Mouse (Mus musculus): ENCODE data around the gene Gnpnat1.
A peak's percentile ranks its signal among the peaks of the same experiment; 100 is the strongest.
"Not testable (repeated sequence)": the region's sequence is repeated elsewhere in the genome, so short reads cannot be mapped to it uniquely, and the experiment has no call there.

Gnpnat1 gene

GRCm38 (mm10) chr14:45404813-45405212, at the start of gene Gnpnat1:
Gene Gnpnat1 (minus strand): TSS chr14:45404913.
- not testable (repeated sequence) for DNase-seq

DNA sequence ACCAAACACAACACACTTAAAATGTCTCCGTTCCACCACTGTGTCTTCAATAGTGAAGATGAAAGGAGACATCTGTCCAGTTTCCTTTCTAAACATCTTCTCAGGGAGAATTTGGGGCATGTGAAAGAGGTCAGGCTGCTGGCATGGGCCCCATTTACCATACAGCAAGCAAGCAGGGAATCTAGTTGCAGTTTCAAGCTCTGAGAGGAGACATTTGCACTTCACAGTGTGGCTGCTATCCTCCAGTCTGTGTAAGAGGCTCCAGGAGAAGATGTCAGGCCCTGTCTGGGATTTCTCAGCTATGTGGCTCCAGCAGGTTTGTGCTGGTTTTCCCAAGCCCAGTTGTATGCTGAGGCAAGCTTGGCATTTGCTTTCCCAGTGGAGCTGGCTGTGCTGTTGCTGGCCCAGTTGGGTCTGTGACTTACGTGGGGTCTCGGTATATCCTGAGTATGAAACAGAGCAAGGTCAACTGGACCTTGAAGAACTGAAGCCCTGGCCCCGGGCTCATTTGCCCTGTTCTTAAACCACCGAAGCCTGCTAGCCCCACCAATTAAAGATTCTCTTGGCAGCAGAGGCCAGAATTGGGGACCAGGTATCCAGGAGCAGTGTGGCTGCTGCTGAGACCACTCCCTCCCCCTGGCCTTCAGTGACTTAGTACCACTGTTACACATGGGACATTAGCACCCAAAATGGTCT, 49.0 kb upstream of the Gnpnat1 start:
- DNase-seq = peak in 1 of 2 experiments; percentile 14

DNA sequence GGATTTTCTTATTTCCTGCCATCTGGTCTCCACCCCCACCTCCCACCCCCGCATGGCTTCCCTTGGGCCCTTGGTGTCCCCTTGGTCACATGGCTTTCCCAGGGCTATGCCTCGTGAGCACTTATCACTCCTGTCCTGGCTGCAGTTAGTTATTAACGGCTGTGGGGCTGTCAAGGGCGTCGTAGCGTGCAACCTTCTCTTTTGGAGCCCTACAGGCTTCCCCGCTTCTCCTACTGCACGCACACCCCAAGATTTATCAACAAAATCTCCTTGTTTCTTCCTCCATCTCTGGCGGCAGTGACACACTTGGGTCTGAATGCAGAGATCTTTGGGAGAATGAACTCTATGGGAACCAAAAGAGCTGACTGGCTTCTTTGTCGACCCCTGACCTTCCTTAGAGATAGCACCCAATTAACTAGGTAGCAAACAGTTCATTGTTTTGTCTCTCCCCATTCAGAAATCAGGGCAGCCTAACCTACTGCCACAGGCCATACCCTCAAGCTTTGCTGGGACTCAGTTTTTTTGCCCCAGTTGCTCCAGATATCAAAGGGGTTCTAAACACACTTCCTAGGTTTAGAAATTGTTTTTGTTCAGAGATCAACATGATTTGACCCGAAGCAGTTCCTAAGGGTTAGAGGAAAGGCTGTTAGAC, 48.3 kb upstream of the Gnpnat1 start:
- peak in 1 of 2 experiments; percentile 33 for DNase-seq

DNA sequence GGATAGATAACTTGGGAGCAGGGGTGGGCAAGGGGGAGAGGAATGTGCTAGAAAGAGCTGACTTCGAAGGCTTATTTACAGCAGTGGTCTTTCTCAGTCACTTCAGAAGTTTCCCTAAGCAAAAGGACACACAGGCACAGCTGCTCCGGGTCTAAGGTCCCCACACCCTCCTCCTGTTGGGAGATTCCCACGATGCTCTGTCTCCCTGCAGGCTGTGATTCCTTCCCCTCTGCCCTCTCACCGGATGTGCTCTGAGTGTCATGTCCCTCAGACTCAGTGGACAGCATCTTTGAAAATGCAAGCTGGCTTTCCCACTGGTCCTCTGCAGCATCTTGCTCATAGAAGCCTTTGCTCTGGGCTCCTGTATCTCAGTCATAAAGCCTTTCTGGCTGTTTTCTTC, 47.4 kb upstream of the Gnpnat1 start:
- DNase-seq = no peak

DNA sequence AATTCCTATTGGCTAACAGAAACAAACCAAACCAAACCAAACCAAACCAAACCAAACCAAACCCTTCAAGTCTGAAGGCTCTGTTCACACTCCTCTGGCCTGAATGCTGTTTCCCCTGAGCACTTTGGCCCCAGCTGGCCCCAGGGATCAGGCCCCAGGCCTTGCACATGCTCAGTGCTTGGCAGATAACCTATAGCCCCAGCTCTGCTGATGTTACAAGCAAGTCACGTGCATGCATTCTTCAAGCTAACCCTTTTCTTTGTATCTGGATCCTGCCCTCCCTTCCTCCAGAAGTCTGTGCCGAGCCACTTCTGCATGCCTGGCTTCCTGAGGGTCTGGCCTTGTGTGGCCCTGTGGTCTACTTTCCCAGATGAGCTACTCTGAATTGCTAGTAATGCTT, 46.4 kb upstream of the Gnpnat1 start:
- DNase-seq = no peak

DNA sequence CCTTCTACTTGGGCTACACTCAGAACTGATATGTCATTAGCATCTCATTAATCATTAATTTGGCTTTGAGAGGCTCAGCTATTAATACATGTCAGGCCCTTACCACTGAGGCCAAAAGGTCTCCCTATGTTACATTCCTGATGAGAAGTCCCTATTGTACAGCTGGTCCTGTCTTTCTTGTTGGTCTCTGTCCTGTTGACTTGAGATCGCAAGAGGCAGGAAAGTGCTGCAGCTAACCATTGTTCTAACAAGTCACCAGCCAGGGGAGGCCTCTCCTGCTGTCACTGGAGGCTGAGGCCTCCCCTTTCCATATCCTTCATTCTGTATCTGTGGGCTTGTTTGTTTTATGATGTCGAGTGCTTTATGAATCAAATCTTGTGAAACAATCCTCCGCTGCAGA, 42.1 kb upstream of the Gnpnat1 start:
- no peak for DNase-seq

DNA sequence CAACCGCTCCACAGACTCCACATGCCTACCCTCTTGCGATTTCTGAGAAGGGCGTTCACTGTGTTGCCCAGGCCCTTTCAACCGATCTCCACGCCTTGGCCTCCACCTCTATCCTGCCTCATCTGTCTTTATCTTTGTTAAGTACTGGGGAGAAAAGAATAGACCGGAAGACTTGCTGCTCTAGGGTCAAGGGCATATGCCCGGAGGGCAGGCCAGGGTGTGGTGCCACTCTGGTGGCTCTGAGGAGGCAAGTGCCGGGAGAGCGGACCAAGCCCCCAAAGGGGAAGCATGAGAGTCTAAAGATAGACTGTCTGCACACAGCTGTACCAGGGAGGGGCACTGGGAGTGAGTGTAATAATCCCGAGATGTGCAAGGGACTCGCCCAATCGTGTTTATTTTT, 40.7 kb upstream of the Gnpnat1 start:
- no peak for DNase-seq

DNA sequence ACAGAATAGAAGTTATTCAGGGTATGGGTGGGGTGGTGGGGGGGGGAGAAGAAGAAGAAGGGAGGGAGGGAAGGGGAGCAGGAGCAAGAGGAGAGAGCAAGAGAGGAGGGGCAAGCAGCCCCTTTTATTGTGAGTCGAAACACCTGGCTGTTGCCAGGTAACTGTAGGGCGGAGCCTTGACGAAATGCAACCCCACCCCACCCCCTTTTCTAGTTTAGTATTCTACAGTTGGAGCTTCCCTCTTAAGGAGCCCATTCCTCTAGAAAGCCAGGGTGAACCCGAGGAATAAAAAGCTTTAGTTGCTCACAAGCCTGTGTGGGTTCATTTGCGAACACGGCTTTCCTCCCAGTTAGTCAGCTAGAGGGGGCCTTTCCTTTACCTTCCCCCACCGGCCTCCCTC, 40.2 kb upstream of the Gnpnat1 start:
- no peak for DNase-seq

DNA sequence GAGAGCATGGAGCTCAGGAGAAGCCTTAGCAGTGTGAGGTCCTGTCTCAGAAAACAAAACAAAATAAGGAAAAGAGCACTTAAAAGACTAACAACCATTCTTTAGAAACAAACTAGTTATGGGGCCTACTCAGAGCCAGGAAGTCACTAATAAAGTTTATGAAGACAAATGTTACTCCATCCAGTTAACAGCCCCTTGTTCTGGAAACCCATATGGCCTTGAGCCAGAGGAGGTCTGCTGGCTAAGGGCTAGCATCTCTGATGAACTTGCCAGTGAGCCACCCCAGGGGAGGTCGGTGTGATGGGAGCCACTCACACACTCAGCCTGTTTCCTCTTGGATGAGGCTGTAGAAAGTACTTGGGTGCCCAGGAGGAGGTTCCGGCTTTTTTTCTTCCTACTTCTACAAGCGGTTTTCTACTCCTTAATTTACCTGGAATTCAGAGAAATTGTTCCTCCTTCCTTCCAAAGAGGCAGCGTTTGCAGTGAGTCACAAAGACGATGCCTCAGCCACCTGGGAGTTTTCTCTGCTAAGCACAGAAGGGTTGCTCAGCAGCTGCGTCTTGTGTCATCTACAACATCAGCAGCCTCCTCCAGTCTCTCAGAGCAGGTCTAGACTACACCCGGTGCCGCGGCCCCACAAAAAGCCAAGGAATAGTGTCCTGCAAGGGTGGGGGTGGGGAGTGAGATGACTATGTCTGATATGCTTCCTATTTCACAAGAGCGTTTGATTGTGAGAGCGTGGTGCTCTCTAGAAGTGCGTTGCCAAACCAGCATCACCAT, 38.3 kb upstream of the Gnpnat1 start:
- no peak for DNase-seq

DNA sequence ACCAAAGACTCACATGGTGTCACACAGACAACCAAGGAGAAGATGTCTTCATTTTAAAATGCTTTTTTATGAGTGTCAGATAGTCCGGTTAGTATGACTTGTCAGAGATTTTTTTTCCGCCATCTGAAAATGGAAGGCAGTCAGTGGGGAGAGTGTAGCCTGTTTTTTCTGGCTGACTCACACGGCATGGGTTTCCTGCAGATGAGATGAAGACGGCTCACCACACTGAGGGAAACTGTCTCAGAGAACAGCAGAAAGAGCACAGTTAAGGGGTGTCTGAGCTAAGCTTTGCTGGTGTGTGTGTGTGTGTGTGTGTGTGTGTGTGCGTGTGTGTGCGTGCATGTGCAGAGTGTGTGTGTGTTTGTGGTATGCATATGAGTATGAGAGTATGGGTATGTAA, 36.6 kb upstream of the Gnpnat1 start:
- no peak for DNase-seq

DNA sequence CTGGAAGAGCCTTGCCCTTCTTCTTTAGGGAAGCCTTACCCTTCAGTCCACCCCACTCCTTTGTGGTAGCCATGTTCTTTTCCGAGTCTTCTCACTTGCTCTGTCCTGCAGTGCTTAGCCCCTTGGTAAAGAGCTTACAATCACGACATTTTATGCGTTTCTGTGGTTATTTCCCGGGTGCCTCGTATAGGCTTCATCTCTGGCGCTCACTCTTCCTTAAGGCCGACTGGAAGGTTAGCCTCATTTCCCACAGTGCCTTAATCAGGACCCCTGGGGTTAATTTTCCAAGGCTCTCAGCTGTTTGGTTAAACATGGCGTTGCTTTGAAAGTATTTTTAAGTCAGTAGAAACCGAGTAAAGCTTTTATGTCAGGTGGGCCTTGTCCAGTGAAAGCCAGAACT, 34.7 kb upstream of the Gnpnat1 start:
- no peak for DNase-seq

DNA sequence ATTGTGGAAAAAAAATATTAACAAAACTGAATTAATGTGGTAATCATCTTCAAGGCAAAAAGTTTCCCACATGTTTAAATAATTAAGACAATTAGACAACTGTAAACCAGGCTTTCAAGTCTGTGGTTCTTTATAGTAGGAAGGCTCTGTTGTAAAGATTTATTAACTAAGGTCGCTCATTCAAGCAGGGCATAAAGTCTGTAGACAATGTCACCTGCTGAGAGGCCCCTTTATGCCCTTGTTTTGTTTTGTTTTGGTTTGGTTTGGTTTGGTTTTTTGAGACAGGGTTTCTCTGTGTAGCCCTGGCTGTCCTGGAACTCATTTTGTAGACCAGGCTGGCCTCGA, 34.2 kb upstream of the Gnpnat1 start:
- no peak for DNase-seq

DNA sequence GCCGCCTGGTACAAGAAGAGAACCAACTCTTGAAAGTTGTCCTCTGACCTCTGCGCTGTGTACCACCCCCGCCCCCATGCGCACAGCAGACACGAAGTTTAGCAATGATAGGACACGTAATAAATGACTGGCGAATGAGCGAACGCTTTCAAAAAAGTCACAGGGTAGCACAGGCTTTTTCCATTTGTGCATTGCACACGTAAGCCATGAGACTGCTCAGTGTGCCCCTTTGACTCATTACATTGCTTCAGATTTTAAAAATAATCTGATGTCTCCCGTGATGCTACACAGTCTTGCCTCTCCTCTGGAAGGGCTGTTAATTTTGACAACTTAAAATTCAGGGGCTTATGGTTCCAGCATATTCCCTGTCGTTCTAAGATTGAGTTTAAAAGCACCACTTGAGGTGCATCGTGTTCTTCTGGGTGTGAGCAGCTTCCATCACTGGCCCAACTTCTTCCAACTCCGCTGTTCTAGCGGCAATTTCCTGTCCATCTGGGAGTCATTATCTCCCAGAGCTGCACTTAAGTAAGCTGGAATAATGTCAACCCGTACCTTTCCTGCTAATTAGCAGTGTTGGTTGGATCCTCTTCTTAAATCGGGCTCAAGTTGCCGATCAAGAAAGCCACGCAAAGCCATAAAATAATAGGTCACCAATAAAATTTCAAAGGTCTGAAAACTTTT, 33.7 kb upstream of the Gnpnat1 start:
- no peak for DNase-seq

DNA sequence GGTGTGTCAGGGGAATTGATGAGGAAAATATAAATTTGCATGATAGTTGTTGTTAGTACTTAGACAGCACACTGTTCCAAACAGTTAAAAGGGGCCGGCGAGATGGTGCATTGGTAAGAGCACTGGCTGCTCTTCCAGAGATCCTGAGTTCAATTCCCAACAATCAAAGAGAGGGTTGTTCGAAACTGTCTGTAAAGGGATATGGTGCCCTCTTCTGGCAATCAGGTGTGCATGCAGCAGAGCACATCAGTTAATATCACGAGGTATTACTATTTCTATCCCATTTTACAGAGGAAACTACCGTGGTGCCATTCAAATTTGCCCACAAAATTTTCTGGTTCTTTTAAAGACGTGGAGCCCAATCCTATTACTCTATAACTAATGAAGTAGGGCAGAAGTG, 29.5 kb upstream of the Gnpnat1 start:
- no peak for DNase-seq

- DNase-seq = peak in 1 of 2 experiments; percentile 41
Measured at GRCm38 (mm10) chr14:45432003-45432402, 27.3 kb upstream of the Gnpnat1 start.

DNA sequence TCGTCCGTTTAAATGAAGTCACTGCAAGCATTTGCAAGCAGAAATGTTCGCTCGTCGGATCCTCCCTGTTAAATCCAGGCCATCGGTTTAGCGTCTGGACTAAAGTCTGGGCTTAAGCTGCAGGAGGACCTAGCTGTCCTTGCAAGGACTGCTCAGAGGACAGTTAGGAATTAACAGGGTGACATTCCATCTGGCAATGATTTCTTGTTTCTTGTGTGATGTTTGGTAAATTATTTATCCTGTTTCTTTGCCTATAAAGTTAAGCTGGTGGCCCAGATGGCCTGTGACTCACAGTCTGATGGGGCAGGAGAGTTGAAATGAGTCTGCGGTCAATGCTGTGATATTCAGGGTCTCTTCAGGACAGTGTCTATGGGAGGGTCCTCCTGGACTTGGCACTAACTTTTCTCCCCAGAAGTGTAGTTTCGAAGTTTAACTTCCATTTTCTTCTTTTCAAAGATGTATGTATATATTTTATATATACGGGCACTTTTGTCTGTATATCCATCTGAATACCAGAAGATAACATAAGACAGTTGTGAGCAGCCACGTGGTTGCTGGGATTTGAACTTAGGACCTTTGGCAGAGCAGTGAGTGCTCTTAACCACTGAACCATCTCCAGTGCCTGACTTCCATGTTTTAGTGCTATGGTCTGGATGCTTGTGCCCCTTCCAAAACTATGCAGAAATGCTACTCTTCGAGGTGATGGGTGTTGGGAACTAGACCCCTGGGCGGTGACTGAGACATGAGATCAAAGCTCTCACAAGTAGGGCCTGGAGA, 25.5 kb upstream of the Gnpnat1 start:
- no peak for DNase-seq

- peak; percentile 65 to 84 for DNase-seq
Measured at GRCm38 (mm10) chr14:45423220-45423619, 18.5 kb upstream of the Gnpnat1 start.

DNA sequence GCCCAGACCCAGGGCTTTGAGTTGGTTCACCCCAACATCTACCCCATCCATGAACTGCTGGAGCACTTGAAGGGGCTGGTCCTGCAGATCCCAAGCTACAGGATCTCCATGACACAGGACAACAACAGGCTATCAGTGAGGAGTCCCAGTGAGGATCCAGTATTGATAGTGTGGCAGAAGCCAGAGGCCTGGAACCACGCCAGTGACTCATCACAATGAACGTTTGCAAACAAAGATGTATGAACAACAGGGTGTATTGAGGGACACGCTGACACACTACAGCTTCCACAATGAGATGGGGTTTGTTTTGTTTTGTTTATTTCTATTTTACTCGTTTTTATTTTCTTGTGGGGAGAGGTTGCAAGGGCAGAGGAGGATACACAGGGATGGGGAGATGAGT, 17.7 kb upstream of the Gnpnat1 start:
- DNase-seq = peak; percentile 7 to 23

- DNase-seq = no peak
Measured at GRCm38 (mm10) chr14:45419323-45419722, 14.6 kb upstream of the Gnpnat1 start.

DNA sequence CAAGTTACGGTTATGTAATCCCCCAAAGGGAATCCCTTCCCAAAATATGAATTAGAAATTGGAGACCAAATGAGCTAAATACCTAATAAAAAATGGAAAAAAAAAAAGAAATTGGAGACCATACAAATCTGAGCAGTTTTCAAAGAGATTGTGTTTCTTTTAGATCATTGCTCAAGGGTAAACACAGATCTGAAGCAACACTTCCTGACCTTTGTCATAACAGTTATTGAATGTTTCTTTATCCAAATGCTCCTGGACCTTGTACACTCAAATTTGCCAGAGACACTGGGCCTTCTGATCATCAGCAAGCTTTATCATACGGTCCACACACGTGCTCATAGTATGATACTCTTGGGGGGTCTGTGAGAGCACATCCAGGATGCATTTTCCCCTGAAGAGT, 13.8 kb upstream of the Gnpnat1 start:
- no peak for DNase-seq

GRCm38 (mm10) chr14:45416265-45416664, 11.6 kb upstream of the Gnpnat1 start:
- no peak for DNase-seq

- no peak for DNase-seq
Measured at GRCm38 (mm10) chr14:45403651-45404050, 1.1 kb downstream of the Gnpnat1 start.

DNA sequence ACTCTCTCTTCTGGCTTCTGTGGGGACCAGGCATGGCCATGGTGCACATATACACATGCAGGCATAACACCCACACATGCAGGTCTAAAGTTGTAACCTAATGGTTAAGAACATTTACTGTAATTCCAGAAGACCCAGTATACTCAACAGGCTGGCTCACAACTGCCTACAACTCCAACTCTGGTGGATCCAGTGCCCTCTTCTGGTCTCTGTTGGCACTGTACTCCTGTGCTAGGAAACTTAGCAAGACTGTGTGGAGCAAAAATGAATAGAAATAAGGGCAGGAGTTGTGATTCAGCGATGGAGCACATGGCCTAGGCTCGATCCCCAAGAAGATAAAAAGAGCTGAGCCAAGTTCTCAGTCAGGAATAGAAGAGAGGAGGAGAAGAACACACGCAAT, 4.9 kb downstream of the Gnpnat1 start:
- no peak for DNase-seq

Measured in cerebellum, postnatal 10 days (tissue).